Mouse (Mus musculus) R1 (cell line): ENCODE results near the gene Cyp1a2.
A peak's percentile ranks its signal among the peaks of the same experiment; 100 is the strongest.

ENCODE experiments used
- DNase-seq: peaks from one replicate; pipeline ENCODE4 v3.0.0-alpha.2; 2018; ENCODE audit warnings: low read depth, low spot score

Gene Cyp1a2

GRCm38 (mm10) chr9:57671500-57671899, 12.0 kb downstream of the Cyp1a2 start:
- no peak for DNase-seq

- no peak for DNase-seq
These were observed 12.5 kb downstream of the Cyp1a2 start for GRCm38 (mm10) chr9:57671037-57671436.

GRCm38 (mm10) chr9:57669566-57669965, 13.9 kb downstream of the Cyp1a2 start:
- DNase-seq = no peak

- DNase-seq = no peak
These were observed 15.2 kb downstream of the Cyp1a2 start for GRCm38 (mm10) chr9:57668277-57668676.

- DNase-seq = no peak
These were observed 15.7 kb downstream of the Cyp1a2 start for GRCm38 (mm10) chr9:57667817-57668216.

GRCm38 (mm10) chr9:57667136-57667535, 16.4 kb downstream of the Cyp1a2 start:
- no peak for DNase-seq

- DNase-seq = no peak
These were observed 17.0 kb downstream of the Cyp1a2 start for GRCm38 (mm10) chr9:57666536-57666935.

GRCm38 (mm10) chr9:57664616-57665015, 18.9 kb downstream of the Cyp1a2 start:
- DNase-seq = no peak

GRCm38 (mm10) chr9:57661552-57661951, 22.0 kb downstream of the Cyp1a2 start:
- no peak for DNase-seq

GRCm38 (mm10) chr9:57660501-57660900, 23.0 kb downstream of the Cyp1a2 start:
- no peak for DNase-seq

GRCm38 (mm10) chr9:57659774-57660173, 23.7 kb downstream of the Cyp1a2 start:
- DNase-seq = peak; percentile 87

- DNase-seq = peak; percentile 50
These were observed 24.5 kb downstream of the Cyp1a2 start for GRCm38 (mm10) chr9:57658970-57659369.

- DNase-seq = no peak
These were observed 25.7 kb downstream of the Cyp1a2 start for GRCm38 (mm10) chr9:57657843-57658242.

GRCm38 (mm10) chr9:57656631-57657350, 26.7 kb downstream of the Cyp1a2 start:
- no peak for DNase-seq

GRCm38 (mm10) chr9:57655749-57656148, 27.8 kb downstream of the Cyp1a2 start:
- DNase-seq = peak; percentile 95

GRCm38 (mm10) chr9:57654966-57655365, 28.5 kb downstream of the Cyp1a2 start:
- DNase-seq = no peak

- no peak for DNase-seq
These were observed 30.2 kb downstream of the Cyp1a2 start, which contains the start of gene Csk for GRCm38 (mm10) chr9:57653283-57653682. Gene Csk, minus strand, starts transcription at chr9:57653631.

- no peak for DNase-seq
These were observed 30.6 kb downstream of the Cyp1a2 start for GRCm38 (mm10) chr9:57652855-57653254.

GRCm38 (mm10) chr9:57652351-57652750, 31.2 kb downstream of the Cyp1a2 start:
- DNase-seq = no peak

GRCm38 (mm10) chr9:57650786-57651311, 32.7 kb downstream of the Cyp1a2 start:
- DNase-seq = peak; percentile 57

- no peak for DNase-seq
These were observed 33.2 kb downstream of the Cyp1a2 start for GRCm38 (mm10) chr9:57650130-57650785.

GRCm38 (mm10) chr9:57647286-57648108, 36.0 kb downstream of the Cyp1a2 start:
- no peak for DNase-seq
